Comparison of ENCODE assay signal across 1 mouse cellular context in the genomic region with DNA sequence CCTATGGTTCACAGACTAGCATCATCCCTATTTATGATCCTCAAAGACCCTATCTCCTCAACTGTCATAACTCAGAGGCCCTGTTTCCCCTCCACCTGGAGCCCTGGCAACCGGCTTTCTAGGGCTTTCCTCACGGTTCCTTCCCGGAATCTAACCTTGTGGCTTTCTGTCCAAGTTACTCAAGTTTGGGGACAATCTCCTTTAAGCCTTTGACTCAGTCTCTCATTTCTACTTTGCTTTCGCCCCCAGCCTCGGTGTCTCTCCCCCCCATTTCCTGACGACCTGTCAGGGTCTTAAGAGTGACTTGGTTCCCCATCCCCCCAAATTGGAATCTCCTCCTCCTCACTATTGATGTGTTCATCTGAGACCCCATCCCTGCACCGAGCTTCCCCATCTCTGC.
TF ChIP-seq lines count a peak whose summit lies in the region.

No protein-coding gene starts in this region.

TF ChIP-seq in CH12.LX, 34 proteins besides CTCF, POLR2A, EP300 and RAD21:
- TF ChIP-seq RCOR1 (conservative IDR thresholded peaks at IDR 0.05; ENCODE audit: low read depth, low read length) (no peak), ZC3H11A (IDR thresholded peaks at IDR 0.05; ENCODE audit: low read depth, low read length) (no peak), MAZ (IDR thresholded peaks at IDR 0.05; ENCODE audit: low read depth, low read length) (no peak), MAX (IDR thresholded peaks at IDR 0.05; ENCODE audit: low read length) (peak; percentile 5; the same call in 1 of the 2 replicates), BHLHE40 (IDR thresholded peaks at IDR 0.05; ENCODE audit: low read depth, low read length) (0 out of 2 replicates have a peak, but pooled peaks have one; percentile 5), TCF12 (IDR thresholded peaks at IDR 0.05; ENCODE audit: low read depth, low read length) (no peak), PAX5 (IDR thresholded peaks at IDR 0.05; ENCODE audit: low read length) (no peak), USF1 (IDR thresholded peaks at IDR 0.05; ENCODE audit: low read depth, low read length) (no peak), IRF4 (IDR thresholded peaks at IDR 0.05; ENCODE audit: low read depth, low read length) (no peak), MEF2A (IDR thresholded peaks at IDR 0.05; ENCODE audit: borderline replicate concordance, low read depth, low read length) (no peak), ELF1 (IDR thresholded peaks at IDR 0.05; ENCODE audit: low read depth, low read length) (0 out of 2 replicates have a peak, but pooled peaks have one; percentile 1)
